Mouse (Mus musculus): ENCODE results near the gene Cpne5.

DNA sequence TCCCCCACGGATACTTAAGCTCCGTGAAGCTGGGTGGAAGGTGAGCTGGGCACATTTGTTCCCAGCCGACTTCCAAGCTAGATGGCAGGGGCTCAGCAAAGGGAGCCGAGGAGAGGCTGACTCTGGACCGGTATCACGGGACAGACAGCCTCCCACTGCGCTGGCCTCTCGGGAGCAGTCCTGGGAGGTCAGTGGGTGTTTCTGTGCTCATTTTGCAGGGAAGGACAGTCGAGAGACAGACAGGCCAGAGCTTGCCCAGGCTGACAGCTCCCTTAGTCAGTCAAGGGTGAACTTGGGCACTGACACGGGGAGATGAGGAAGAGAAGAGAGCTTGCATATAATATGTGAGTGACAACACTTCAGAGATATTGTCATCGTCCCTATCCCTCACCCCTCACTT, 54.8 kb downstream of the Cpne5 start:
- TF ChIP-seq CTCF (IDR thresholded peaks at IDR 0.05; ENCODE audit: low read depth, low read length) (no peak), POLR2A (IDR thresholded peaks at IDR 0.05; ENCODE audit: extremely low read depth, insufficient read depth, low read length) (no peak)

All from liver, adult 2 months (tissue).